Mouse (Mus musculus) lung, embryonic 16.5 days (tissue): ENCODE measurements around the gene Plce1. TPM values are rescaled to one million over a fixed set of nuclear protein-coding genes. Genes with fewer than 3 reads are reported as not detected.

Experiments
- ATAC-seq: fragments of 200-750 bp; cut with Nextera tagmentation; 2 replicates; pipeline ENCODE4 v1.8.0; 2017; ENCODE audit warnings: low read depth, mild to moderate bottlenecking, moderate library complexity
- H3K27ac ChIP-seq: fragments of 300-500 bp; sonication (generic); 2 replicates; pipeline ENCODE4 v1.5.1; 2014; ENCODE audit warnings: mild to moderate bottlenecking, control low read depth, low read length
- H3K27me3 ChIP-seq: fragments of 300-500 bp; sonication (generic); 2 replicates; pipeline ENCODE4 v1.6.1; 2014; ENCODE audit warnings: low read depth, low read length, mixed read lengths; ENCODE audit not compliant: control insufficient read depth, insufficient read depth
- H3K36me3 ChIP-seq: fragments of 300-500 bp; sonication (generic); 2 replicates; pipeline ENCODE4 v1.6.1; 2014; ENCODE audit warnings: low read length; ENCODE audit not compliant: control insufficient read depth, insufficient read depth
- H3K4me1 ChIP-seq: fragments of 300-500 bp; sonication (generic); replicated peaks from 2 replicates; pipeline ENCODE4 v1.6.1; 2014; ENCODE audit warnings: low read length, mixed read lengths; ENCODE audit not compliant: control insufficient read depth, insufficient read depth
- H3K4me2 ChIP-seq: fragments of 300-500 bp; sonication (generic); 2 replicates; pipeline ENCODE4 v1.6.1; 2014; ENCODE audit warnings: low read depth, low read length, control low read depth
- H3K4me3 ChIP-seq: fragments of 300-500 bp; sonication (generic); 2 replicates; pipeline ENCODE4 v1.5.1; 2014; ENCODE audit warnings: mild to moderate bottlenecking, low read length, control low read depth
- H3K9ac ChIP-seq: fragments of 300-500 bp; sonication (generic); 2 replicates; pipeline ENCODE4 v1.6.1; 2014; ENCODE audit warnings: low read length, control low read depth
- H3K9me3 ChIP-seq: fragments of 300-500 bp; sonication (generic); 2 replicates; pipeline ENCODE4 v1.6.1; 2016; ENCODE audit warnings: low read length; ENCODE audit not compliant: control insufficient read depth
- WGBS: fragments of 180-500 bp; shearing (Covaris S2); extraction: QIAGEN DNeasy Blood & Tissue Kit; methylation state at CpG from one replicate; pipeline ENCODE4 v1.1.7; 2014; 5-methylcytosine and 5-hydroxymethylcytosine counted together
- polyA plus RNA-seq: library from polyadenylated mRNA; unstranded; fragments of >200 nt; fragmentation: Nextera tagmentation; extraction: Ambion mirVana; gene quantifications from 2 replicates; pipeline ENCODE4 v1.2.1, GENCODE M21; 2015

Plce1 gene
- polyA plus RNA-seq, 1 experiment from 2014 or later: 4.1 TPM

GRCm38 (mm10) chr19:38672015-38672600, 191.2 kb downstream of the Plce1 start:
- H3K27ac ChIP-seq: no peak overlapping the region
- ATAC-seq: no peak

GRCm38 (mm10) chr19:38673936-38674335, 193.0 kb downstream of the Plce1 start:
- Histone ChIP-seq H3K4me1 (no peaks in the 10 kb centered on the region), H3K9me3 (no peaks in the 10 kb centered on the region), H3K36me3 (no peaks in the 10 kb centered on the region), H3K9ac (no peak overlapping the region), H3K27me3 (no peaks in the 10 kb centered on the region), H3K4me3 (no peak overlapping the region), H3K4me2 (no peak overlapping the region), H3K27ac (no peak overlapping the region)
- WGBS: 62% methylated on average over 2 of the region's 2 CpGs
- no peak for ATAC-seq

More at GRCm38 (mm10) chr19:38672015-38672600, 191.2 kb downstream of the Plce1 start:
- H3K4me2 ChIP-seq: no peak overlapping the region
- H3K27me3 ChIP-seq: no peaks in the 10 kb centered on the region
- no peaks in the 10 kb centered on the region for H3K4me1 ChIP-seq
- no peak overlapping the region for H3K9ac ChIP-seq
- H3K9me3 ChIP-seq: no peaks in the 10 kb centered on the region
- no peak overlapping the region for H3K4me3 ChIP-seq
- WGBS: 77% methylated on average over 7 of the region's 7 CpGs
- no peaks in the 10 kb centered on the region for H3K36me3 ChIP-seq

- WGBS: 81% methylated on average over 5 of the region's 5 CpGs
- H3K36me3 ChIP-seq: no peaks in the 10 kb centered on the region
- no peak overlapping the region for H3K4me2 ChIP-seq
- no peak overlapping the region for H3K4me3 ChIP-seq
- H3K4me1 ChIP-seq: no peaks in the 10 kb centered on the region
- H3K9ac ChIP-seq: no peak overlapping the region
- ATAC-seq: no peak
- no peak overlapping the region for H3K27ac ChIP-seq
- H3K27me3 ChIP-seq: no peaks in the 10 kb centered on the region
- H3K9me3 ChIP-seq: no peaks in the 10 kb centered on the region
Observed at GRCm38 (mm10) chr19:38678655-38679054, 197.7 kb downstream of the Plce1 start.

GRCm38 (mm10) chr19:38679520-38679919, 198.6 kb downstream of the Plce1 start:
- no peak overlapping the region for H3K4me3 ChIP-seq
- WGBS: 81% methylated on average over 4 of the region's 4 CpGs

GRCm38 (mm10) chr19:38687326-38687725, 206.4 kb downstream of the Plce1 start:
- H3K4me1 ChIP-seq: no peaks in the 10 kb centered on the region
- H3K9ac ChIP-seq: no peak overlapping the region
- ATAC-seq: no peak
- no peaks in the 10 kb centered on the region for H3K9me3 ChIP-seq
- no peak overlapping the region for H3K4me2 ChIP-seq
- H3K4me3 ChIP-seq: no peak overlapping the region
- H3K36me3 ChIP-seq: no peaks in the 10 kb centered on the region
- H3K27me3 ChIP-seq: no peaks in the 10 kb centered on the region
- WGBS: 59% methylated on average over 5 of the region's 5 CpGs
- no peak overlapping the region for H3K27ac ChIP-seq

More at GRCm38 (mm10) chr19:38679520-38679919, 198.6 kb downstream of the Plce1 start:
- Histone ChIP-seq H3K27ac (no peak overlapping the region), H3K9me3 (no peaks in the 10 kb centered on the region), H3K36me3 (no peaks in the 10 kb centered on the region), H3K9ac (no peak overlapping the region), H3K27me3 (no peaks in the 10 kb centered on the region), H3K4me2 (no peak overlapping the region), H3K4me1 (no peaks in the 10 kb centered on the region)
- ATAC-seq: no peak

- Histone ChIP-seq H3K4me3 (no peak overlapping the region), H3K36me3 (no peaks in the 10 kb centered on the region), H3K4me1 (no peaks in the 10 kb centered on the region), H3K27ac (no peak overlapping the region), H3K27me3 (no peaks in the 10 kb centered on the region), H3K9me3 (no peaks in the 10 kb centered on the region), H3K9ac (no peak overlapping the region), H3K4me2 (no peak overlapping the region)
- 87% methylated on average over 4 of the region's 4 CpGs for WGBS
- no peak for ATAC-seq
Observed at GRCm38 (mm10) chr19:38688741-38689507, 208.0 kb downstream of the Plce1 start.

- Histone ChIP-seq H3K9me3 (no peaks in the 10 kb centered on the region), H3K4me2 (no peak overlapping the region), H3K9ac (no peak overlapping the region), H3K4me1 (no peaks in the 10 kb centered on the region), H3K36me3 (no peaks in the 10 kb centered on the region), H3K4me3 (no peak overlapping the region), H3K27ac (no peak overlapping the region), H3K27me3 (no peaks in the 10 kb centered on the region)
- ATAC-seq: no peak
- 57% methylated on average over 2 of the region's 2 CpGs for WGBS
Observed at GRCm38 (mm10) chr19:38690276-38690675, 209.4 kb downstream of the Plce1 start.

- Histone ChIP-seq H3K9ac (no peak overlapping the region), H3K9me3 (no peaks in the 10 kb centered on the region), H3K27ac (no peak overlapping the region), H3K4me1 (no peaks in the 10 kb centered on the region), H3K4me3 (no peak overlapping the region), H3K27me3 (no peaks in the 10 kb centered on the region), H3K36me3 (no peaks in the 10 kb centered on the region), H3K4me2 (no peak overlapping the region)
- whole genome bisulfite sequencing: 77% methylated on average over 6 of the region's 6 CpGs
- ATAC-seq: no peak
Observed at GRCm38 (mm10) chr19:38691533-38691932, 210.6 kb downstream of the Plce1 start.

GRCm38 (mm10) chr19:38693331-38693730, 212.4 kb downstream of the Plce1 start:
- no peak overlapping the region for H3K4me3 ChIP-seq
- no peak overlapping the region for H3K4me2 ChIP-seq
- no peaks in the 10 kb centered on the region for H3K36me3 ChIP-seq
- H3K9ac ChIP-seq: no peak overlapping the region
- H3K27me3 ChIP-seq: no peaks in the 10 kb centered on the region
- H3K9me3 ChIP-seq: no peaks in the 10 kb centered on the region
- no peak for ATAC-seq
- no peaks in the 10 kb centered on the region for H3K4me1 ChIP-seq
- H3K27ac ChIP-seq: no peak overlapping the region
- 38% methylated on average over 2 of the region's 2 CpGs for WGBS
